Mouse (Mus musculus): ENCODE data around the gene Mbd3.

- TF ChIP-seq CTCF (IDR thresholded peaks at IDR 0.05; ENCODE audit: extremely low read depth, insufficient read length, insufficient replicate concordance, low read depth, low read length) (no peak), POLR2A (IDR thresholded peaks at IDR 0.05; ENCODE audit: low read depth, low read length) (no peak)
Measured at GRCm38 (mm10) chr10:80398174-80398535, 1.2 kb downstream of the Mbd3 start.
